Mouse (Mus musculus) right cerebral cortex, postnatal 25 days (tissue): Measurements from ENCODE around the gene Zkscan6.
A peak's percentile ranks its signal among the peaks of the same experiment; 100 is the strongest.

Experiments used
- DNase-seq: peaks from one replicate; pipeline ENCODE4 v3.0.0; 2022

Zkscan6 gene

DNA sequence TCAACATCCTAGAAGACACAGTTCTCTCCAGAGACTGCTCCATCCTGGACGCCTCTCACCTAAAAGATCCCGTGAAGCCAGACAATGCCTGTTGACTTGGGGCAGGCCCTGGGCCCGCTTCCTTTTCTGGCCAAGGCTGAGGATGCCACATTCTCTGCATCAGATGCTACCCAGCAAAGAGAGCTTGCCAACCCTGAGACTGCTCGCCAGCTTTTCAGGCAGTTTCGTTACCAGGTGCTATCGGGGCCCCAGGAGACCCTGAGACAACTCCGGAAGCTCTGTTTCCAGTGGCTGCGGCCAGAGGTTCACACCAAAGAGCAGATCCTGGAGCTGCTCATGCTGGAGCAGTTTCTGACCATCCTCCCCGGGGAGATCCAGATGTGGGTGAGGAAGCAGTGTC is 7.4 kb downstream of the Zkscan6 start:
- DNase-seq: no peak

DNA sequence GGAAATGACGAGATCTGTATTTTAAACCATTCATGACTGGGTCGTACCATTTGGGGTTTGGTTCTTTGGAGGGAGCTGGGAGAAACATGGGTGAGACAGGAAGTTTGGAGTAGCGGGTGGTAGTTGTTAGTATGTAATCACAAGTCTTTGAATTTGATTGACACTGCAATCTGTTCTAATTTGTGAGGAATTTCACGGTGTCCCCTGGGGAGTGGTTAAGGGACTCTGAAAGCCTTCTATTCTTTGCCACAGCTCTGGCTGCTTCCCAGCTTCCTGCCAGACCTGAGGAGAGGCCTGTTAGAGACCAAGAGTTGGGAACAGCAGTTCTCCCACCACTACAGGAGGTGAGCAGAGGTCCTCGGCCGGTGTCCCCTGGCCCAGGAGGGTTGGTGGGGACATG is 9.3 kb downstream of the Zkscan6 start:
- no peak for DNase-seq

DNA sequence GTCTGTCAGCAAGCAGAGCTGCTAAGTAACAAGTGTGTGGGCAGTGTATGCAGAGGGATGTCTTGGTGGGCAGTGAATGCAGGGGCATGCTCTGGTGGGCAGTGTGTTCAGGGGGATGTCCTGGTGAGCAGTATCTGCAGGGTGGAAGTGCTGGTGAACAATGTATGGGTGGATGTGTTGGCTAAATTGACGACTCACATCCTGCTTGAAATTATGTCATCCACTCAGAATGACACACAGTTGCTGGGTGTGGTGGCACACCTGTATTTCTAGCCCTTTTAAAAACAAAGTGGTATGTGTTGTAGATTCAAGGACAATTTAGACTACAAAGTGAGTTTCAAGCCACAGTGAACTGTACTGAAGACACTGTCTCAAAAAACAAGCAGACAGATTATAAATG is 11.2 kb downstream of the Zkscan6 start:
- no peak for DNase-seq

DNA sequence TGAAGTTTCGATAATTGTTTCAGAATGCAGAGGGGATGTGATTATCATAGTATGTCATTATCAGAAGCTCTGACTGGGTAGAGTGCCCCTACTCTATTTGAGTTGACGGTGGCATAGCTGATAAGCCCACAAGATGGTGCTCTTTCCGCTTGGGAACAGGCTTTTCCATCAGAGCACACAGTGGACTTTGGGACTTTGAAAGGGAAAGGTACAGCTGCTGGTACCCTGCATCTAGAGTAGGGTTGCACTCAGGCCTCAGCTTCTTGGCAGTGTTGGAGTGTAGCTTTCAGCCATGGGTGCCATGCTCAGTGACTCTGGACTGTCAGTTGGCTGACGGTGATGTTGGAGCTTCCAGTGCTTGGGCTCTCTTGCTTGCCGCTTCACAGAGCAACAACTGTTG is 13.3 kb downstream of the Zkscan6 start:
- no peak for DNase-seq

DNA sequence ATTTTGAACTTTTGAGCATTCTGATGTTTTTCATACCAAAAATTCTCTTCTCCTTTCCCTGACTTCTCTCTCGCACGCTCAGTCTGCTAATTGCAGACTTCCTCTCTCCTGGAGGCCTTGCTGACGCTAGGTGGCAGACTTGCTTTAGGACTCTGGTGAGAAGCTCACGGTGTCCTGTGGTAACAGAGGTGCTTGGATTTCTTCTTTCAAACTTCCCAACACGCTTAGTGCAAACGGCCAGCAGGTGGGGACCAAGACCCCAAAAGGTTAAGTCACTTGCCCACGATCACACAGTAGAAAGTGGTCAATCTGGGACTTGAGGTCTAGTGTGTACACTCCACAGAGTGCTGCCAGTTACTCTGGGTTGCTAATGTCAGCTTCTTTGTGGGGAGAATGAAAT is 13.9 kb downstream of the Zkscan6 start:
- peak; percentile 54 for DNase-seq

DNA sequence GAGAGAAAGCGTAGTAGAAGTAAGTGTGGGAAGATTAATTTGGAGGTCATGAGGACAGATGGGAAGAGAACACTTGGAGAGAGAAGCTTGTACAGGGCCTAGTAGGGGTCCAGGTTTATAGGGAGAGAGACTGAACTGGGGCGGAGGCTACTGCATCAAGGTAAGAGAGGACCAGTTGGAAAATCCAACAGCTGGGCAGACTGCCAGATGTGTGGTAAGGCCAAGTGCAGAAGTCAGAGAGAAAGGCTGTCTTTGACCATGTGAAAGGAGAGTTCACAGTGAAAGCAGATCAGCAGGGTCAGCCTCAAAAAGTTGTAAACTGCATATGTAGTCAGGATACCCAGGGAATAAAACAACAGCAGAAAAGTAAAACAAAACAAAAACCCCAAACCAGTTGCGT is 17.6 kb downstream of the Zkscan6 start:
- DNase-seq: no peak

DNA sequence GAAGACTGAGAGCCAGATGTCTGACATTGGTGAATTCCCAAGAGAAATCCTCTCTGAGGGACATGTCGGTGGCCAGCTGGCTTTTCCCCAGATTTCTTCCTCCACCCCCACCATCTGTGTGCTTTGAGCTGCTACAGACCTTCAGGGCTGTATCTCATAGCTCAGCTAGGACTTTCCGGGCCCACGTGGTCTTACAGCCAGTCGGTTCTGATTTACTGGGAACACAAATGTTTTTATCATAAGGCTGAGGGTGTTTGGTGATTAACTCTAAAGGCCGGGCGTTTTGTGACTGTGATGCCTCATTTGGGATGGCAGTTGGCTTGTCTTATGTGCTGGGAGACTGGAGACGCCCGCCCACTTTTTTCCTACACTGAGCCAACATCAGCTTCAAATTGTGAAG is 32.0 kb downstream of the Zkscan6 start:
- peak; percentile 19 for DNase-seq

DNA sequence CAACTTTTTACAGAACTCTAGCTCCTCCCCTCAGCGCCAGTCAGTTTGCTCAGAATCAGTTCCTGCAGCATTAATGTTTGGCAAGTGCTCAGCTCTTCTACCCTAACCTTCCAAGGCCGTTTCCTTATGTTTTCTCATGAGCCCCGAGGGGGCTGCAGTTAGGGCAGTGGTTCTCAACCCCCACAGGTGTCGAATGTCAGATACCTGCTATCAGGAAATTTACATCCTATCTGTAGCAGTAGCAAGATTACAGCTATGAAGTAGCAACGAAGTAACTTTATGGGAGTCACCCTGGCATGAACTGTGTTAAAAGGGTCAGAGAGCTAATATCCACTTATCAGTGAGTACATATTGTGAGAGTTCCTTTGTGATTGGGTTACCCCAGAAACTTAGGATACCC is 39.5 kb downstream of the Zkscan6 start:
- no peak for DNase-seq

DNA sequence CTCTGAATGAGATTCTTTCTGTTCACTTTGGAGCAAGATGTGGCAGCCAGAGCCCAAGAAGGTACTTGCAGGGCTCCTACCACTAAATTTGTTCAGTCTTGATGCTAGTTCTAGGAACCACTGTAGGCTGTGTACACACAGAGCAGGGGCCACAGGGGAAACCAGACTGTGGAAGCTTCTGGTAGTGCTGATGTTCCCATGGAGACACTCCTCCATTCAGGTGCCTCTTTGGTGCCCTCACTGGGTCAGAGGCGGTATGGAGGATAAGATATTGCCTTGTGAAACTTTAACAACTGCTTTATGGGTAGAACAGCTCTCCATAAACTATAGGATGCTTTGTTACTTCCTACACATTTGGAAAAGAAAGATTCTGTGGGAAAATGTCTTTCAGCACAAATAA is 45.1 kb downstream of the Zkscan6 start:
- DNase-seq: no peak

DNA sequence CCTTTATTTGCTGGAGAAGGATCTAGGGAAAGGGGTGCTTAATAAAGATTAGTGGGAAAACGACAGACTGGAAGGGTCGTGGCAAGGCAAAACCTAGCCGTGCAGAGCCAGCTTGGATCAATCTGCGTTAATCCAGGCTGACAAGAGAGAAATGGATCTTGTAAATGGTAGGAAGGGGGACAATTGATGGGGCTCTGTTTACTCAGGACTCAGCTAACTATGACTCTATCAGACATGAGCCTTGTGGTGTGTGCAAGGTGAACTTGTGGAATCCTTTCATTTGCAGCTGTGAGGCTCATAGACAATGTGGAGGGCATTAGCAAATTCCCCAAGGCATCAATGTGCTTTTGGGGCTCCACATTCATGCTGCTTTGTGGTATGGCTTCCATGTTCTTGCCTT is 54.5 kb downstream of the Zkscan6 start:
- no peak for DNase-seq

DNA sequence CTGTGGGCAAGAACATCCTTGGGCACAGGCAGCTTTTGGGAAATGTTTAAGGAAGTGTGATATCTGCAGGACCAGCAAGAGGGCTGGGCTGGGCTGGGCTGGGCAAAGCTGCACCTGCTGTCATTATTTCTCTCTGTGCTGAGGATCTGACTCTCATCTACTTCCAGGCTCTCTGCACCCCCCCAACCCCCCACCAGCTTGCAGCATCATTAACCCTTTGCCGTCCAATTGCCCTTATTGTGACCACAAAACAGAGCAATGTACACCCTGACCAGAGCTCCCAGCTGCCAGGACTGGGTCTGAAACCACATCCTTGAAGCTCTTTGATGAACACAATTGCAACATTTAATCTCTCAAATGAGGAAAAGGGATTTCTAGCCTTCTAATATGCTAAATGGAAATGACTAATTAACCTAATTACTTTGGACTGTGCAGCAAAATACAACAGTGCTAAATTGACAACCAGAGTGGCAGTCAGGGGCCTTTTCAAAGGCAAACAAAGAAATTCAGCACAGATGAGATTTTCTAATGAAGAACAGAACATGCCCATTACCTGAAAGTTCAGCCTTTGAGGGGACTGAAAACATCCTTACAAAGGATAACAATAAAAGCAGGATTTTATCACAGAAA is 70.3 kb downstream of the Zkscan6 start:
- no peak for DNase-seq
